Mouse (Mus musculus) gastrocnemius, adult 2 months (tissue): ENCODE results near the gene C2cd4a. TPM values are rescaled to one million over a fixed set of nuclear protein-coding genes. Genes with fewer than 3 reads are reported as not detected.
A peak's percentile ranks its signal among the peaks of the same experiment; 100 is the strongest.

Source experiments
- DNase-seq: peaks from one replicate; pipeline ENCODE4 v3.0.0; 2022
- H3K27ac ChIP-seq: fragments of 200-600 bp; 2 replicates; pipeline ENCODE4 v1.8.1; 2022; ENCODE audit warnings: mild to moderate bottlenecking
- H3K4me3 ChIP-seq: fragments of 200-600 bp; 2 replicates; pipeline ENCODE4 v1.8.1; 2022; ENCODE audit warnings: mild to moderate bottlenecking, moderate library complexity
- CTCF ChIP-seq: fragments of 200-600 bp; IDR thresholded peaks from 2 replicates; pipeline ENCODE4 v1.8.1; 2022; ENCODE audit warnings: antibody characterized with exemption, mild to moderate bottlenecking, moderate library complexity
- intact Hi-C: fragments of 180-260 bp; cut with DNase I; formaldehyde crosslinking; loops from one replicate; pipeline ENCODE4 v1.15.1; 2025
- total RNA-seq, 2 experiments: library from RNA; stranded (reverse); gene quantifications; 2 replicates each; pipeline ENCODE4 v1.2.3; 2021

Gene C2cd4a
- total RNA-seq, 2 experiments from 2014 or later, result not detected

DNA sequence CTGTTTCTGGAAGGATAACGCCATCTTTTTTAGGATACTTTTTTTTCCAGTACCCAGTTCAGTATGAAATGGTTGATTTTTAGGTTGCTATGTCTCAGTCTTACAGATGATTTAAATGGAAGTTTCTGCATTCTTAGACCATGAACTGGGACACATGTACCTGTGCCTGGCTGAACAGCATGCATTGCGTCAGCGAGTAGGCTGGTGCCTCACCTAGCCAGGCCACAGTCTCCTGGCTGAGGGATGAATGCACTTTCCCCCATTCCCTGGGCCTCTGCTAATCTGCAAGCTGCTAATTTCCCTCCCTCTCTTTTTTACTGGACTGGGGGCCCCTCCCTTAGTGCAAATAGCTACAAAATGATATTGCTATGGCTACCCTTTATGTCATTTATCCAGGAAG, 17.7 kb upstream of the C2cd4a start:
- intact Hi-C loops, result no loop called here

GRCm38 (mm10) chr9:67849397-67849796, 17.3 kb upstream of the C2cd4a start:
- Histone ChIP-seq H3K4me3 (no peak overlapping the region), H3K27ac (no peak overlapping the region)
- no peak for DNase-seq
- TF ChIP-seq CTCF, result no peak
- intact Hi-C loops, result no loop called here

More for the DNA sequence above, 17.7 kb upstream of the C2cd4a start:
- DNase-seq, result no peak
- no peak overlapping the region for H3K27ac ChIP-seq
- no peak overlapping the region for H3K4me3 ChIP-seq
- TF ChIP-seq CTCF, result no peak

- Histone ChIP-seq H3K4me3 (no peak overlapping the region), H3K27ac (peak overlapping the region; percentile 24; the same call in 1 of the 2 replicates)
- no peak for DNase-seq
- TF ChIP-seq CTCF, result no peak
- intact Hi-C loops, result no loop called here
Measured at GRCm38 (mm10) chr9:67847606-67848005, 15.5 kb upstream of the C2cd4a start.

DNA sequence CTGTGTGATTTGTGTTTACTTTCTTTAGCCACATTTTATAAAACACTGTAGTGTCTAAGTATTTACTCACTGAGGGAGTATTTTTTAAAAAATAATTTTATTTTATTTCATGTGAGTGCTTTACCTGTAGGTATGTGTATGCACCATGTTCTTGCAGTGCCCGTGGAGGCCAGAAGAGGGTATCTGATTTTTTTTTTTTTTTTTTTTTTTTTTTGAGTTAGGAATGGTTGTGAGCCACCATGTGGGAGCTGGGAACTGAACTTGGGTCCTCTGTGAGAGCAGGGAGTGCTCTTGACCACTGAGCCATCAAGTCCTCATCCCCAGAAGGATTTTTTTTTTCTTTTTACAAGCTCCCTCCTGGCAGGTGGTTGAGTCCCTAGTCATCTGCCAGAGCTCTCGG, 14.0 kb upstream of the C2cd4a start:
- intact Hi-C loops, result no loop called here
- no peak overlapping the region for H3K27ac ChIP-seq
- DNase-seq, result no peak

GRCm38 (mm10) chr9:67845648-67846047, 13.5 kb upstream of the C2cd4a start:
- no peak overlapping the region for H3K4me3 ChIP-seq
- no peak for TF ChIP-seq CTCF
- intact Hi-C loops, result no loop called here
- no peak for DNase-seq
- H3K27ac ChIP-seq, result no peak overlapping the region

More for the DNA sequence above, 14.0 kb upstream of the C2cd4a start:
- no peak for TF ChIP-seq CTCF
- H3K4me3 ChIP-seq, result no peak overlapping the region

DNA sequence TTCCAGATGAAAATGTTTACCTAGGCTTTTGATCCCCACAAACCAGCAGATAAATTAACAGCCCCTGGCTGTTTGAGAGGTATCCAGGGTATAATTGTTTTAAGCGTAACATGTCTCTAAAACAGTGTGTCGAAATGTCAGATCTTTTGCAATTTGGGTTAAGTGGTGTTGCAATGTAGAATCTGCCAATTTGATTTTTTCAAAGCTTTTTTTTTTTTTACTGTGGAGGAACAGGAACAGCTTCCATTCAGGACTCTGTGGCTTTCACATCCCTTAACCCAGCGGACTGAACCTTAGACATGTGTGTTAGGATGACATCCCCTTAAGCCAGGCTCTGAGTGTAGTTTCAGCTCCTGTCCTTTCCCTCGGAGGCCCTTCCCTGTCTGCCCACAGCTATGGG, 12.9 kb upstream of the C2cd4a start:
- intact Hi-C loops, result no loop called here

DNA sequence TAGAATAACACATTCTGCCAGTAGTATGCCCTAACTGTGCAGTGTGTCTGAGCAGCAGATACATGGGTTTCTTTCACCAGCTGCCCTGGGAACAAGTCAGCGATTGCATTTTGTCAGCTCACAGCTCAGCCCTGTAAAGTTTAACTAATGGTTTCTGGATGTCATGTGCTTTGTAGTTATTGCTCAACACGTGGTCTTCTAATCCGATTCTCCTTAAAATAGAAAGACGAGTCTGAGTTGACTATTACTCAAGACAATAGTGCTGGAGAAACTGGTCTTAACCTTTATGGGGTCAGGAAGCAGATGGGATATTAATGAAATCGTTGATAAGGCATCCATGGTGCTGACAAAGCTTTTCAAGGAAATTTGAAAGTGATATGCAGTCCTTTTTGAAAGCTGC, 10.7 kb upstream of the C2cd4a start:
- no peak for DNase-seq
- Histone ChIP-seq H3K4me3 (no peak overlapping the region), H3K27ac (peak overlapping the region; percentile 46; the same call in 1 of the 2 replicates)
- no peak for TF ChIP-seq CTCF
- intact Hi-C loops, result no loop called here

More for the DNA sequence above, 12.9 kb upstream of the C2cd4a start:
- Histone ChIP-seq H3K4me3 (no peak overlapping the region), H3K27ac (no peak overlapping the region)
- DNase-seq, result no peak
- TF ChIP-seq CTCF, result no peak

DNA sequence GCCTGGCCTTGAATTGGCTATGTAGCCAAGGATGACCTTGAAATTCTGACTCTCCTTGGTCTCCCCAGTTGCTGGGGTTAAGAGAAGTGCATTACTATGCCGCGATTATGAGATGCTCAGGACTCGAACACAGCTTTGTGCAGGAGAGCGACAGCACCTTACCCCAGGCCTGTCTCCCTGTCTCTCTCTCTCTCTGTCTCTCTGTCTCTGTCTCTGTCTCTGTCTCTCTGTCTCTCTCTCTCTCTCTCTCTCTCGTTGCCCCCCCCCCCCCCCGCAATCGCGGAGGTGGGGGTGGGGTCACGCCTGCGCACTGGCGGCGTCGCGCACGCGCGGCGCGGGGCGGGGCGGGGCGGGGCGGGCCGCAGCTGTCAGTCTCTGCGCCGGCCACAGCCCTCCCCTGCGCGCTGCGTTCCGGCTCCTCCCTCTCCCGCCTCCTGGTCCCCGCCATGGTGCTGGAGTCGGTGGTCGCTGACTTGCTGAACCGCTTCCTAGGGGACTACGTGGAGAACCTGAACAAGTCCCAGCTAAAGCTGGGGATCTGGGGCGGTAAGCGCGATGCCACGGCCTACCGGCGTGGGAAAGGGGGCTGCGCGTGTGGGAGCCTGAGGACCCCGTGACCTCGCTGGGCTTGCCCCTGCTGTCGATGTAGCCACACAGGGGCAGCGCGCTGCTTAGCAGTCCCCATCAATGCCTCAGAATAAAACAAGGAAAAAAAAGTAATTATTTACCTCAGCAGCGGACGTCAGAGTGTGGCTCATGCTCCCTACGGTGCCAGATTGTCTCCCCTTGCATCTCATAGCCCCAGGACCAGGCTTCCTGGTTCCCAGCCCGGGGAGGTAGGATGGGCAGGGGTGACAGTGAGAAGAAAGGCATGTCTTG, 8.1 kb upstream of the C2cd4a start, which contains the start of gene Vps13c:
Gene Vps13c, plus strand, starts transcription at position 416 of the 879 bp plus-strand sequence.
- intact Hi-C loops, result no loop called here
- TF ChIP-seq CTCF, result no peak
- peak within 1 kb of the TSS; percentile 86 for H3K4me3 ChIP-seq
- peak within 1 kb of the TSS; percentile 98 for H3K27ac ChIP-seq
- DNase-seq, result peak; percentile 89

DNA sequence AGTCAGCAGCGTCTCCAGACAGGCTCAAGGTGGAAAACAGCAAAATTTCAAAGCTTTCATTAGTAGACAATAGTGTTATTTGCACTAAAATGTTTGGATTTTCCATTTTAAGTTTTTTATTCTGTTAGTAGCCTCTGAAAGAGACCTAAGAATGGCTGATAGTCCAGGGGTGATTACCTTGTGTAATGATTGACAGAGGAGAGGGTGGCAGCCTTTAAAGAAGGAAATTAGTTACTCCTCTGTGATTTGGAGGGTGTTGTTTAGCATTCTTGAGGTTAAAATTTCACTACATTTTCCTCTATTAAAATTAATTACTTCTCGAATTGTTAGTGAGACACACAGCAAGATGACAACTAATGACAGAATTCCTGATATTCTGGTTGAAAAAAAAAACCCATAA, 5.2 kb upstream of the C2cd4a start:
- intact Hi-C loops, result no loop called here
- no peak for DNase-seq
- no peak overlapping the region for H3K4me3 ChIP-seq
- TF ChIP-seq CTCF, result no peak
- H3K27ac ChIP-seq, result no peak overlapping the region

DNA sequence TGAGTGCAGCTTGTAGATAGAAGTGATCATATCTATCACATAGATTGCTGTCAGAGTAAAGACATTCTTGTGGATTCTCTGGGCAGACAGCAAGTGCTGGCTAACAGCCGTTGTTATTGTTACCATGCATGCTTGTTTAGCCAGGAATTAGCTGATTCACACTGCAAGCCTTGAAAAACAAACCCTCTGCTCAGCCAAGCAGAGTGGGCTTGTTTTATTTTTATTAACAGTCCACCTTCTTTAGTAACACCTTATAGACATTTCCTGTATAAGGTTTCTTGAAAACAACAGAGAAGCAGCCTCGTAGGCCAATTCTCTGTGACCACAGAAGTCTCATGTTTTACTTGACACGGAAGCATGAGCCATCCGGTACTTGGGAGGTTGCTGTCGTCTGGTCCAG, 2.4 kb upstream of the C2cd4a start:
- Histone ChIP-seq H3K27ac (no peak overlapping the region), H3K4me3 (no peak overlapping the region)
- no peak for DNase-seq
- TF ChIP-seq CTCF, result no peak
- intact Hi-C loops, result loop anchor here (5.0 kb wide), 1 partner anchor 138 kb away; no protein-coding TSS in a partner anchor

DNA sequence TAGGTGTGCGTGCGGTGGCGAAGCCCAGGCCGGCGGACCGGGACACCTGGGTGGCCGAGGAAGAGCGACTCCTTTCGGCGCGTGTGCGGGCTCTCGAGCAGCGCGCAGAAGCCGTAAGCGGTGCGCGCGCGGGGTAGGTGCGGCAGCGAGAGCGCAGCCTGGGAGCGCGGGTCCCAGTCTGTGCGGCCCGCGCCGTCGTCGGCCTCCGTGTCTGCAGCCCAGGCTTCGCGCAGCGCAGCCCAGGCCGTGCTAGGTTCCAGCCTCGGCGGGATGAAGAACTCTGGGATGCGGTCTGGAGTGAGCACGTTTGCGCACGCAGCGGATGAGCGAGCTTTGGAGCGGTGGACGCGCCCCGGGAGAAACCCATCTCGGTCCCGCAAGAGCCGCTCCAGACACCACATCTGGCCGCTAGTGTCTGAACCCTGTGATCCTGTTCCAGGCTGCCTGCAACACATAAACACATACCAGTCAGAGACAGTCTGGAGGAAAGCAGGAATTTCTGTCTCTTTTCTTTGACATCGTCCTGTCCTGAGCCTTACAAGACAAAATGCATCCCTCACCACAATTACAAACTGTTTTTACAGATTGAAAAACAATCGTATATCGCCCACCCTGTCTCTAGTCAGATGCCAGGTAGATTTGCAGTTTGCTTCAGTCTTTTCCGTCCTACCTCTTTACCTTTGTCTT, 628 bp downstream of the C2cd4a start:
- Histone ChIP-seq H3K27ac (peak overlapping the region; percentile 41), H3K4me3 (peak overlapping the region; percentile 80)
- intact Hi-C loops, result loop anchor here (5.0 kb wide), 1 partner anchor 141 kb away; no protein-coding TSS in a partner anchor
- no peak for TF ChIP-seq CTCF
- peak; percentile 45 for DNase-seq

DNA sequence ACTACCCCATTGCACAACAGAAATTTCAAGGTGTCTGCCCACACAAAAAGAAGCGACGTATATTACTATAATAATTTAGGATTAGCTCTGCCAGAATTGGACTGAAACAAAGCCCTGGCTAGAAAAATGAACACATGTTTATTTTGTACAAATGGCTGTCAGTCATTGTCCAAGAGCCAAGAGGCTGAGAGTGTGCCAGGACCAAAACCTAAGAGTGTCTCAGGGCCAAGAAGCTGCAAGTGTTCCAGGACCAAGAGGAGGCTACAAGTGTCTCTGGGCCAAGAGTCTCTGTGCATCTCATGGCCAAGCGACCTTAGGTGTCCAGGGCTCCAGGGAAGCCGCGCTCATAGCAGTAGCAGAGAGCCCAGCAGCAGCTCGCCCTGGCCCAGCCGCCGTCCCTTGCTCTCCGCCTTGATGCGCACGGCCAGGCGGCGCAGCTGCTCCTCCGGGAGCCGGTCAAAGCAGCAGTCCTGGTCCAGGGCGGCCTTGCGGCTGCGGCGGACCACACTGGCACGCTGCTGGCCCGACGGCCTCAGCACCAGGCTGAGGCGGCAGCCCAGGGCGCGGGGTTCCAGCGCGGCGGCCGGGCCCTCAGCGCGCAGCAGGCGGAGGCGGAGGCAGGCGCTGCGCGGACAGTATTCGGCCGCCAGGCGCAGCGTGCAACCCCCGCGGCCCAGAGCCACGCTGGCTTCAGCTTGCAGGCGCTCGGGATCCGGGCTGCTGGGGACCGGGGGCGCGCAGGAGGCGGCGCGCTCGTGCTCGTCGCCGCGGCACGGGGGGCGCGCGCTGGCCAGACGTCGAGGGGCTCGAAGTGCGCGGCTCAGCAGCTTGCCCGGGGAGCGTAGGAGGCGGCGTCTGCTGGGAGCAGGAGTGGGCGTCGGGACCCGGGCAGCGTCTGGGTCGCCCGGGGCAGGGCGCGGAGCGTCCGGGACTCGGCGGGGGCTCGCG, 1.4 kb downstream of the C2cd4a start:
- intact Hi-C loops, result loop anchor here (5.0 kb wide), 1 partner anchor 142 kb away; no protein-coding TSS in a partner anchor
- peak overlapping the region; percentile 80 for H3K4me3 ChIP-seq
- H3K27ac ChIP-seq, result peak overlapping the region; percentile 41
- TF ChIP-seq CTCF, result no peak
- peak; percentile 70 for DNase-seq
